ENCODE assay signal across 8 mouse cellular contexts in the genomic region with DNA sequence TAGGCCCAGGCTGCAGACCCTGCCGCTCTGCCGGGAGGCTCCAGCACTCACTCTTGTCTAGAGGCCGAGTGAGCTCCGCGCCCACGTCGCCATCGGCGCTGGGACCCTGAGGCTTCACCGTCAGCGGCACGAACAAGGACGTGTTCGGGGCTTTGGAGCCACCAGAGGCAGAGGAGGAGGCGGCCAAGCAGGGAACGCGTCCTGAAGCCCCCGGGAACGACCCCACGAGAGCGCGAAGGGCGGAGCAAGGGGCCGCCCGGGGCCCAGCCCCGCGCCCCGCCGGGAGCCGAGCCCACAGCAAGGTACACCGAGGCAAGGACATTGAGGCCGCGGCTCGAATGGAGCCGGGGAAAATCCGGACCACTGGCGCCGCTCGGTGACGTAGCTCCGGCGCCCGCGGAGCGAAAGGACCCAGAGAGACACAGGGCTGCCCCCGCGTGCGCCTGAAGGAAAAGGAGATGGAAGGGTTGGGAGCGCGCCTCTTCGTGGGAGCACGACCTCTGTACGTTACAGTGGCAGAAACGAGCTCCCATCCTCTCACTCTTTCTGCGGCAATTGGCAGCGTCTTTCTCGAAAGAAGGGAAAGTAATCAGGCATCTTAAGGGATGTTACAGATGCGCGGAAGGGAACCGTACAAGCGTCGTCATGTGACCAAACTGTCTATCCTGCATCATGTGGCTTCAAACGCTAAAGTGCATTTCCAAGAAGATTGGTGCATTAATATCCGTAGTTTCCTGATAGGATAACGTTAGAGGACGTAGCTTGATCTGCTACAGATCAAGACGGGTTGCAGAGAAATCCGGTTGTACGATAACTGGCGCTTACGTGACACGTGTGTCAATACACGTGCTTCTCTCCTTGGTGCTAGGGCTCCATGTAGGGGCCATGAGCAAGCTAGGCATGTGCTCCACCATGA. TPM values are rescaled to one million over a fixed set of nuclear protein-coding genes. Genes with fewer than 3 reads are reported as not detected.
DNase-seq lines count a peak whose midpoint lies in the region; ATAC-seq lines count a peak whose summit lies in the region.

Gene 4930507D05Rik, plus strand, starts transcription at position 126 of the 916 bp plus-strand sequence.
Gene Supv3l1, minus strand, starts transcription at position 375 of the 916 bp plus-strand sequence.

- no peaks in the 10 kb centered on the region for H3K9me3 ChIP-seq in heart, embryonic 10.5 days
- no peaks in the 10 kb centered on the region for H3K9me3 ChIP-seq in kidney, embryonic 15.5 days (replicated peaks)

- H3K4me2 ChIP-seq in kidney, embryonic 15.5 days = peak within 1 kb of the TSS; percentile 61

- peak within 1 kb of the TSS; percentile 99 for H3K27ac ChIP-seq in heart, embryonic 10.5 days
- H3K27ac ChIP-seq in kidney, embryonic 15.5 days = peak within 1 kb of the TSS; percentile 88

- peak; percentile 96 to 98 for DNase-seq in B cell, adult 2 months
- peak; percentile 97 for DNase-seq in brain, adult 2 months (ENCODE audit: low read depth, low spot score)
- peak; percentile 92 for DNase-seq in heart, embryonic 10.5 days (ENCODE audit: low spot score)
- peak; percentile 87 for DNase-seq in liver
- DNase-seq in spleen, postnatal 4 days (ENCODE audit: low spot score in 2 of 2) = peak; percentile 86 to 96

- peak; percentile 87 for ATAC-seq in erythroblast, adult 5-6 weeks (replicated peaks; ENCODE audit: low FRiP score, poor library complexity, severe bottlenecking)
- ATAC-seq in kidney, embryonic 15.5 days (replicated peaks; ENCODE audit: low FRiP score) = peak; percentile 90
- peak; percentile 80 for ATAC-seq in monocyte, adult 5-6 weeks (replicated peaks; ENCODE audit: insufficient number of reproducible peaks, low FRiP score, low TSS enrichment, poor library complexity, severe bottlenecking)

- H3K27me3 ChIP-seq in heart, embryonic 10.5 days (ENCODE audit: insufficient read depth, poor library complexity, severe bottlenecking) = no peaks in the 10 kb centered on the region
- H3K27me3 ChIP-seq in kidney, embryonic 15.5 days = no peaks in the 10 kb centered on the region

- peaks cover 29% of the 10 kb centered on the region for H3K36me3 ChIP-seq in heart, embryonic 10.5 days
- peaks cover 29% of the 10 kb centered on the region for H3K36me3 ChIP-seq in kidney, embryonic 15.5 days

- H3K4me3 ChIP-seq in heart, embryonic 10.5 days = peak within 1 kb of the TSS; percentile 96
- peak within 1 kb of the TSS; percentile 83 for H3K4me3 ChIP-seq in kidney, embryonic 15.5 days (replicated peaks)

- WGBS in heart, embryonic 10.5 days = under 1% methylated on average over 73 of the region's 73 CpGs
- WGBS in kidney, embryonic 15.5 days = under 1% methylated on average over 73 of the region's 73 CpGs

- H3K4me1 ChIP-seq in heart, embryonic 10.5 days = peaks cover 12% of the 10 kb centered on the region
- peaks cover 17% of the 10 kb centered on the region for H3K4me1 ChIP-seq in kidney, embryonic 15.5 days

- peak within 1 kb of the TSS; percentile 95 for H3K9ac ChIP-seq in kidney, embryonic 15.5 days

RNA-seq across cellular contexts. Expression of gene 4930507D05Rik, which starts in this region (rescaled TPM):
- not detected in 2 replicates for total RNA-seq in erythroblast, adult 5-6 weeks (2015; ENCODE audit: low replicate concordance)
- total RNA-seq in erythroblast, adult 5-6 weeks (2017; ENCODE audit: low replicate concordance) = not detected in 2 replicates
- 0.76 and 0.95 TPM in 2 replicates for polyA plus RNA-seq in heart, embryonic 10.5 days (2016; fragmentation: Nextera tagmentation; extraction: Ambion mirVana)
- polyA plus RNA-seq in kidney, embryonic 15.5 days (2015; fragmentation: Nextera tagmentation; extraction: Ambion mirVana) = 0.71 and 0.72 TPM in 2 replicates
- not detected in 3 replicates for total RNA-seq in monocyte, adult 5-6 weeks (2017)

RNA-seq across cellular contexts. Expression of gene Supv3l1, which starts in this region (rescaled TPM):
- 9.4 and 9.8 TPM in 2 replicates for total RNA-seq in erythroblast, adult 5-6 weeks (2015; ENCODE audit: low replicate concordance)
- 7.8 and 15.6 TPM in 2 replicates for total RNA-seq in erythroblast, adult 5-6 weeks (2017; ENCODE audit: low replicate concordance)
- polyA plus RNA-seq in heart, embryonic 10.5 days (2016; fragmentation: Nextera tagmentation; extraction: Ambion mirVana) = 32.8 and 36.0 TPM in 2 replicates
- polyA plus RNA-seq in kidney, embryonic 15.5 days (2015; fragmentation: Nextera tagmentation; extraction: Ambion mirVana) = 28.1 and 29.9 TPM in 2 replicates
- total RNA-seq in monocyte, adult 5-6 weeks (2017) = 15.0 to 22.7 TPM (median 21.4 TPM) in 3 replicates

Comparison
In these comparisons a context has a peak if more than half of its experiments do, and no peak if none do; other contexts are left out.
1. Peak in every context shown above with its lines: DNase-seq, ATAC-seq, H3K4me3 ChIP-seq and H3K27ac ChIP-seq.